Mouse (Mus musculus): ENCODE data around the gene Zfp93. TPM values are rescaled to one million over a fixed set of nuclear protein-coding genes. Genes with fewer than 3 reads are reported as not detected.

The Zfp93 gene
- polyA plus RNA-seq, 1 experiment, result not detected

DNA sequence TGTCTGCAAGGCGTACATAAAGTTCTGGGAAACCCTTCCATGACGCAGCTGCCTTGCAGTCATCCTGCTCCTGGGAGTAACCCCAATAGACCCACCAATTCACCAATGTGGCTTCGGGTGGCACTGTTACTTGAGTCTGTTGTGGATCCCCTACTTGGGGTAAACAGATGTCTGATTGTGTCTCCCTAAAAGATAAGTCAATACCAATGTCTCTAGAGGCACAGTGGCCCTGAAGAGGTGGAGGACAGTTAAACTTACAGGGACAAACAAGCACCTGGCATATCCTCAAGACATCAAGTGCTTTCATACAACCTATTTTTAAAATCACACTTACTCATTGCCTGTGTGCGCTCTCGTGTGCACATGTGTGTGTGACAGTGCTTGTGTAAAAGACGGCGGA lies 25.2 kb downstream of the Zfp93 start:
- Histone ChIP-seq H3K4me1 (ENCODE audit: control insufficient read depth, insufficient read depth, low read length) (no peaks in the 10 kb centered on the region), H3K4me3 (replicated peaks; ENCODE audit: control insufficient read depth, low read depth, low read length) (no peak overlapping the region), H3K27ac (ENCODE audit: control insufficient read depth, insufficient read depth, low read depth, low read length, poor library complexity) (no peak overlapping the region)
- no peak for TF ChIP-seq POLR2A (IDR thresholded peaks at IDR 0.05; ENCODE audit: borderline replicate concordance, control insufficient read depth, low read depth, low read length)
- TF ChIP-seq CTCF (IDR thresholded peaks at IDR 0.05; ENCODE audit: control insufficient read depth, insufficient read depth, low read length), result no peak
- WGBS, result 92% methylated on average over 7 of the region's 7 CpGs

DNA sequence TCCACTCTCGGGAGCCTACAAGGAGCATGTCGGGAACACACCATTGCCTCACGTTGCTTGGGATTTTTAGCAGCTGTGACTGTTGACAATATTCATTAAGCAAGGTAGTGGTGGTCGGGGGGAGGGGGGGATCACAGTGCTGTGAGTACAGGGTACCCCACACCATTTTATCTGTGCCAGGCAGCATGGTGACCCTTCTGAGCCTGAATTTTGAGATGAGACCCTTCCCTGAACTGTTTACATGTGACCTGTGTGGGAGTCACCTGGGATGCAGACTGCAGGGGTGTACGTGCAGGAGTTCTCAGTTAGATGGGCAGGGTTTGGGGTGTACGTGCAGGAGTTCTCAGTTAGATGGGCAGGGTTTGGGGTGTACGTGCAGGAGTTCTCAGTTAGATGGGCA lies 26.2 kb downstream of the Zfp93 start:
- H3K4me1 ChIP-seq (ENCODE audit: control insufficient read depth, insufficient read depth, low read length), result no peaks in the 10 kb centered on the region
- no peak overlapping the region for H3K27ac ChIP-seq (ENCODE audit: control insufficient read depth, insufficient read depth, low read depth, low read length, poor library complexity)
- WGBS, result 94% methylated on average over 7 of the region's 7 CpGs
- TF ChIP-seq POLR2A (IDR thresholded peaks at IDR 0.05; ENCODE audit: borderline replicate concordance, control insufficient read depth, low read depth, low read length) (no peak), CTCF (IDR thresholded peaks at IDR 0.05; ENCODE audit: control insufficient read depth, insufficient read depth, low read length) (no peak)
- H3K4me3 ChIP-seq (replicated peaks; ENCODE audit: control insufficient read depth, low read depth, low read length), result no peak overlapping the region

DNA sequence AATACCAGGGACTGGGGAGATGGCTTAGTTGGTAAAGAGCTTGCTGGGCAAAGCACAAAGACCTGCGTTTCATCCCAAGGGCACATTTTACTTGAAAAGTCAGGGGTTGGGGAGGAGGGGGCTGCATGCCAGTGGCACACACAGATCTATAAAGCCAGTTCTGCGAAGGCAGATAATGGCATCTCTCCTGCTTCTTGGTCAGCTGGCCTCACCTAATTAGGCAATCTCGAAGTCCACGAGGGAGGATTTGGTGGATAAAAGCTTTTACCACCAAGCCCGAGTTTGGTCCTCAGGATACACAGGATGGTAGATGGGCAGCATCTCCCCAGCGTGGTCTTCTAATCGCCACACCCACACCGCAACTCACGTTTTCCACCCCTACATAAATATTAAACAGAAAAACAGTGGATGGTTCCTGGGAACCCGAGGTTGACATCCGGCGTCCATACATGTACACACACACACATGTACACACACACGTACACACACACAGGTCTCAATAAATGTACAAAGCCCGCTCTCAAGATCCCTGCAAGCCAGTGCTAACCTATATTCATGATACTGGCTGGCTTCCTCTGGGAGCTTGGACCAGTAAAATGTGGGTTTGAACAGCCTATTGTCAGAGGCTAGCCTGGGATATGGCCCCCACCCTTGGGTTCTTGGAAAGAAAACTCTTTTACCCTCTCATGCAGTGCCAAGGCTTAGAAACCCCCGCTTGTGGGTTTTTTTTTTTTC lies 27.3 kb downstream of the Zfp93 start:
- WGBS, result 91% methylated on average over 15 of the region's 15 CpGs
- H3K27ac ChIP-seq (ENCODE audit: control insufficient read depth, insufficient read depth, low read depth, low read length, poor library complexity), result no peak overlapping the region
- TF ChIP-seq POLR2A (IDR thresholded peaks at IDR 0.05; ENCODE audit: borderline replicate concordance, control insufficient read depth, low read depth, low read length), result no peak
- TF ChIP-seq CTCF (IDR thresholded peaks at IDR 0.05; ENCODE audit: control insufficient read depth, insufficient read depth, low read length), result no peak

DNA sequence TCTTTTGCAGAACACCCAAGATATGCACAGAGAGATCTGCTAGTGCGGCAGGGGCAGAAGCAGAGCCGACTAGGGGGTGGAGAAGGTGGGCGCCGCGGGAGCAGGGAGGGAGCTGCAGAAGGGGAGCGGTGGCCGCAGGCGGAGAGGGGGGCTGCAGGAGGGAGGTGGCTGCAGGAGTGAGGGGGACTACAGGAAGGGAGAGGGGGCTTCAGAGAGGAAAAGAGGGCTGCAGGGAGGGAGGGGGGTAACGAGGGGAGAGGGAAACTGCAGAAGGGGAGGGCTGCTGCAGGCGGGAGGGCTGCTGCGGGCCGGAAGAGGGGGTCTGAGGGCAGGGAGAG lies 28.4 kb downstream of the Zfp93 start:
- under 1% methylated on average over 12 of the region's 12 CpGs for WGBS
- no peaks in the 10 kb centered on the region for H3K4me1 ChIP-seq (ENCODE audit: control insufficient read depth, insufficient read depth, low read length)
- TF ChIP-seq POLR2A (IDR thresholded peaks at IDR 0.05; ENCODE audit: borderline replicate concordance, control insufficient read depth, low read depth, low read length) (no peak), CTCF (IDR thresholded peaks at IDR 0.05; ENCODE audit: control insufficient read depth, insufficient read depth, low read length) (no peak)
- peak overlapping the region; percentile 66 for H3K4me3 ChIP-seq (replicated peaks; ENCODE audit: control insufficient read depth, low read depth, low read length)
- H3K27ac ChIP-seq (ENCODE audit: control insufficient read depth, insufficient read depth, low read depth, low read length, poor library complexity), result no peak overlapping the region

More for the DNA sequence above, 27.3 kb downstream of the Zfp93 start:
- Histone ChIP-seq H3K4me1 (ENCODE audit: control insufficient read depth, insufficient read depth, low read length) (no peaks in the 10 kb centered on the region), H3K4me3 (replicated peaks; ENCODE audit: control insufficient read depth, low read depth, low read length) (no peak overlapping the region)

DNA sequence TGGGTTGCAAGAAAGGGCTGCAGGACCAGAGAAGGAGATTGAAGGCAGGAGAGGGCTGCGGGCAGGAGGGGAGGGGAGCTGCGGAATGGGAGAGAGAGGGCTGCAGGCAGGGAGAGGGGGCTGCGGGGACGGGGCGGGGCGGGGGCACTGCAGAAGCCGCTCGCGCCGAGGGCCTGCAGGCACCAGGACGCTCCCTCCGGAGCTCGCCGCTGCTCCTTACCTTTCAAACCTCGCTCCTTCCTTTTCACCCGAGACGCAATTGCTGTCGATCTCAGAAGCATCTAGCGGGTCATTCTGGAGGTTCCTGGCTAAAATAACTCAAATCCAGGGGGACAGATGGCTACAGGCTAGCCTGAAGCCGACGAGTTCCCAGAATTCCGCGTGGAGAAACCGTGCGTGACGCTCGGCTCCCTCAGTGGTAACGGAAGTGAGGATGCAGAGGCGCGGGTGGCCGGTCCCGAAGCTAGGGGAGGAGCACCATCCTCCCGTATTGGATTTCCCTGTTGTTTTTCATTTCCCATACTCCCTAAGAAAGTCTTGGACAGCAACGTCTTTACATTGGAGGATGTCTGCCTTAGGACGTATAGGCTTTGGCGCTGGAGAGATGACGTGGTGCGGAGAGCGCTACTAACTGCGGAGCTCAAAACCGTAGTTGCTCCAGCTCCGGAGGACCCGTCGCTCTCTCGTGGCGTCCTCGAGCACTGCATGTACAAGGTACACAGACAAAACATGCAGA lies 28.9 kb downstream of the Zfp93 start:
- Histone ChIP-seq H3K27ac (ENCODE audit: control insufficient read depth, insufficient read depth, low read depth, low read length, poor library complexity) (no peak overlapping the region), H3K4me1 (ENCODE audit: control insufficient read depth, insufficient read depth, low read length) (no peaks in the 10 kb centered on the region), H3K4me3 (replicated peaks; ENCODE audit: control insufficient read depth, low read depth, low read length) (peak overlapping the region; percentile 66)
- under 1% methylated on average over 47 of the region's 47 CpGs for WGBS
- TF ChIP-seq CTCF (IDR thresholded peaks at IDR 0.05; ENCODE audit: control insufficient read depth, insufficient read depth, low read length) (peak; percentile 41; the same call in 1 of the 2 replicates), POLR2A (IDR thresholded peaks at IDR 0.05; ENCODE audit: borderline replicate concordance, control insufficient read depth, low read depth, low read length) (peak; percentile 44; the same call in 1 of the 2 replicates)

DNA sequence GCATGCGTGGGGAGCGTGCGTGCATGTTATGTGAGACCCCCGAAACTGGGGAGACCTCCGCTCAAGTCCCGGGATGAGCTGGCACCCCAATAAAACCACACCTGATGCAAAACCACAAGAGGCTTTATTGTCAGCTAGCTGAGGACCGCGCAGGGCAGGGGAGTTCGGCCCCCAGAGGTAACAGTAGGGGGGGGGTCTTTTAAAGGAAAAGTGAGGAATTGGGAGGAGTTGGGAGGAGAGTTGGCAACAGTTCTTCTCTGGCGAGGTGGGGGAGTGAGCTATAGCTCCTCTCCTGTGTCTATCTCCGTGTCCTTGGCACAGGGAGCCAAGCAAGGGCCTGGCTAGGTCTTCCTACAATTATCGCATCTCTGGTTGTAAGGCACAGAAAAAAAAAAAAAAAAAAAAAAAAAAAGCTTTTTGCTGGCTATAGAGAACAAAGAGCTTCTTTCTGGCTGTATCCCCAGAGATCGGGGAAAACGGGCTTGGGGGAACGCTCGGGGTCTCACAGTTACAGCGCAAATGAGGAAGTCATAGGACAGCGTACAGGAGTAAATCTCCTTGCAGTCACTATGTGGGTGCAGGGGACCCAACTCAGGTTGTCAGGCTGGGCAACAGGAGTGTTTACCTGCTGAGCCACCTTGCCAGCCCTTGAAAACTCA lies 29.7 kb downstream of the Zfp93 start:
- no peak for TF ChIP-seq CTCF (IDR thresholded peaks at IDR 0.05; ENCODE audit: control insufficient read depth, insufficient read depth, low read length)
- no peak for TF ChIP-seq POLR2A (IDR thresholded peaks at IDR 0.05; ENCODE audit: borderline replicate concordance, control insufficient read depth, low read depth, low read length)
- Histone ChIP-seq H3K4me3 (replicated peaks; ENCODE audit: control insufficient read depth, low read depth, low read length) (peak overlapping the region; percentile 16), H3K27ac (ENCODE audit: control insufficient read depth, insufficient read depth, low read depth, low read length, poor library complexity) (no peak overlapping the region), H3K4me1 (ENCODE audit: control insufficient read depth, insufficient read depth, low read length) (no peaks in the 10 kb centered on the region)
- WGBS, result 2% methylated on average over 18 of the region's 18 CpGs

DNA sequence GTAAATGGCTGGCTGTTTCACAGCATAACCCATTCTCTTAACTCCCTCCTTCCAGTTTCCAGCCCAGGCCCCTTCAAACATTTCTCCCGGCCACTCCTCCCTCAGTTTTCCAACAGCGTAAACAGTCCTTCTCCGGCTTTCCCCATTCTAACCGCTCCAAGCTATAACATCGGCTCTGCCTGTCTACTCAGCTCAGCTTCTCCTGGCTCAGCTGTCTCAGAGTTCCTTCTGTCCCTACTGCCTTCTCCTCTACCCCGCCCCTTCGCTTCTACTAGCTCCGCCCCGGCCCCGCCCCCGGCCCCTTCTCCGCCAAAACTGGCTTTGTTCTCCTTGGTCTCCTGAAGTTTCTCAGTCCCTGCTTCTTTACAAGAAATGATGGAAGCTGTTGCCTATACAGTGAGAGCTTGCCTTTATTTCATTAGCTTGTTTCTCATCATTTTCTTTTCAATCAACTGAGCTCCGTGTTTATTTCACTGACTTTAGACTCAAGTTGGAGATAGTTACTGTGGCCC lies 30.6 kb downstream of the Zfp93 start, which contains the start of gene Zfp61:
Gene Zfp61, minus strand, starts transcription at position 462 of the 512 bp plus-strand sequence.
- 5% methylated on average over 13 of the region's 13 CpGs for WGBS
- no peak within 1 kb of the TSS for H3K27ac ChIP-seq (ENCODE audit: control insufficient read depth, insufficient read depth, low read depth, low read length, poor library complexity)
- no peak within 1 kb of the TSS for H3K4me3 ChIP-seq (replicated peaks; ENCODE audit: control insufficient read depth, low read depth, low read length)
- no peaks in the 10 kb centered on the region for H3K4me1 ChIP-seq (ENCODE audit: control insufficient read depth, insufficient read depth, low read length)
- no peak for TF ChIP-seq CTCF (IDR thresholded peaks at IDR 0.05; ENCODE audit: control insufficient read depth, insufficient read depth, low read length)
- no peak for TF ChIP-seq POLR2A (IDR thresholded peaks at IDR 0.05; ENCODE audit: borderline replicate concordance, control insufficient read depth, low read depth, low read length)
